Mouse (Mus musculus) erythroblast, embryonic 14.5 days (primary cell): Measurements from ENCODE around the gene Mill2.

Source experiments
- GATA1 ChIP-seq: IDR thresholded peaks from 2 replicates; pipeline ENCODE4 v1.6.1; 2012; ENCODE audit warnings: low read length, inconsistent platforms, mixed read lengths
- TAL1 ChIP-seq: IDR thresholded peaks from 3 replicates; pipeline ENCODE4 v1.6.1; 2012; ENCODE audit warnings: low read length, inconsistent platforms, mixed read lengths

- TF ChIP-seq GATA1 (no peak), TAL1 (no peak)
Measured at GRCm38 (mm10) chr7:18884745-18885422, 45.1 kb downstream of the Mill2 start.
